Mouse (Mus musculus) myocyte (in vitro differentiated cells): ENCODE measurements around the gene Btg1.

Experiments used
- CEBPB ChIP-seq: IDR thresholded peaks from 2 replicates; pipeline ENCODE4 v1.6.1; 2011; ENCODE audit warnings: mild to moderate bottlenecking, moderate library complexity; ENCODE audit not compliant: poor library complexity, insufficient read depth, severe bottlenecking
- E2F4 ChIP-seq: IDR thresholded peaks from one replicate; pipeline ENCODE4 v1.6.1; 2011; ENCODE audit warnings: mild to moderate bottlenecking, control low read depth, moderate library complexity; ENCODE audit not compliant: insufficient read depth
- MAX ChIP-seq: IDR thresholded peaks from one replicate; pipeline ENCODE4 v1.6.1; 2011; ENCODE audit warnings: low read depth, mild to moderate bottlenecking, control low read depth
- MYOG ChIP-seq, 3 experiments: IDR thresholded peaks; one replicate each; pipeline ENCODE4 v1.6.1; 2011; ENCODE audit warnings: control low read depth in 2 of 3, low read depth in 2 of 3, mild to moderate bottlenecking in 2 of 3; ENCODE audit not compliant: insufficient read length in 2 of 3, control insufficient read depth in 1 of 3, insufficient read depth in 1 of 3
- POLR2A ChIP-seq: IDR thresholded peaks from one replicate; pipeline ENCODE4 v1.6.1; 2011; ENCODE audit warnings: low read depth, mild to moderate bottlenecking, control low read depth, moderate library complexity; ENCODE audit not compliant: insufficient read length
- POLR2AphosphoS2 ChIP-seq: IDR thresholded peaks from one replicate; pipeline ENCODE4 v1.6.1; 2011; ENCODE audit warnings: low read depth, control low read depth; ENCODE audit not compliant: insufficient read length
- TCF12 ChIP-seq: IDR thresholded peaks from one replicate; pipeline ENCODE4 v1.6.1; 2011; ENCODE audit warnings: mild to moderate bottlenecking, control low read depth; ENCODE audit not compliant: poor library complexity, insufficient read depth, severe bottlenecking

GRCm38 (mm10) chr10:96602339-96602738 lies 14.5 kb upstream of the Btg1 start:
- TF ChIP-seq POLR2A: no peak
- no peak for TF ChIP-seq TCF12
- TF ChIP-seq CEBPB: no peak
- no peak for TF ChIP-seq MAX
- TF ChIP-seq POLR2AphosphoS2: no peak
- no peak for TF ChIP-seq E2F4
- TF ChIP-seq MYOG (IDR thresholded peaks at IDR 0.05; ENCODE audit: control insufficient read depth in 1 of 3, insufficient read depth in 1 of 3, insufficient read length in 2 of 3, low read depth in 2 of 3): no peak
